Mouse (Mus musculus) cortical plate, adult 2 months (tissue): ENCODE measurements at regions not wholly inside any gene's neighbourhood (a gene's known extent, or its start where the extent isn't known, plus 50 kb on each side); places are given as distances from the start of the nearest gene placed in this dataset.

ENCODE experiments used
- H3K27ac ChIP-seq: fragments of 200-500 bp; 2 replicates; pipeline ENCODE4 v1.5.1; 2012; ENCODE audit warnings: low read length, control low read depth, inconsistent platforms; ENCODE audit not compliant: insufficient read depth
- H3K4me1 ChIP-seq: fragments of 200-500 bp; 2 replicates; pipeline ENCODE4 v1.6.1; 2011; ENCODE audit warnings: low read length; ENCODE audit not compliant: control insufficient read depth, insufficient read depth
- H3K4me3 ChIP-seq: fragments of 200-500 bp; 2 replicates; pipeline ENCODE4 v1.5.1; 2011; ENCODE audit warnings: mild to moderate bottlenecking, low read length, control low read depth; ENCODE audit not compliant: insufficient read depth
- CTCF ChIP-seq: fragments of 200-500 bp; IDR thresholded peaks from 2 replicates; pipeline ENCODE4 v1.5.1; 2011; ENCODE audit warnings: mild to moderate bottlenecking, control low read depth, low read length; ENCODE audit not compliant: insufficient read depth; ENCODE audit errors: extremely low read depth
- POLR2A ChIP-seq: fragments of 200-500 bp; IDR thresholded peaks from 2 replicates; pipeline ENCODE4 v1.6.1; 2011; ENCODE audit warnings: mild to moderate bottlenecking, low read length, control low read depth; ENCODE audit not compliant: insufficient read depth; ENCODE audit errors: extremely low read depth

DNA sequence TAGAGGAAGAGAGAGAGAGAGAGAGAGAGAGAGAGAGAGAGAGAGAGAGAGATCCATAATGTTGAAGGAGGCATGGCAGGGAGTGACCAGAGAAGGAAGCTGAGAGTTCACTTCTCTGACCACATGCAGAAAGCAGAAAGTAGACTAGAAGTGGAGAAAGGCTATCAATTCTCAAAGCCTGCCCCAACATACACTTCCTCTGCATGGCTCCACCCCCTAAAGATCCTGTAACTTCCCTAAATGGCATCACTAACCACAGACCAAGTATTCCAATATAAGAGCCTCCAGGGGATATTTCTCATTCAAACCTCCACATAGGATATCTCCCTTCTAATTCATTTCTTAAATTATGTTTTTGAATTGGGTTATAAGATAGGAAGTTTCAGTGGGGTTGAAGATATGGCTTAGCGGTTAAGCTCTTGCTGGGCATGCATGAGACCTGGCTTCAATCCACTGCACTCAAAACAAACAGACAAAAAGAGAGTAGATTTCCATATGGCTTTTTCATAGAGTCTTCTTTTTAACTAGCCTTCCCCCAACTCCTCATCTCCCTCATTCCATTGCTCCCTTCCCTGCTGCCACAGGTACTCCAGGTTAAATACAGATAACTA is 127.6 kb downstream of the Pdgfra start:
- Histone ChIP-seq H3K27ac (no peak overlapping the region), H3K4me3 (no peak overlapping the region), H3K4me1 (no peaks in the 10 kb centered on the region)
- no peak for TF ChIP-seq POLR2A

DNA sequence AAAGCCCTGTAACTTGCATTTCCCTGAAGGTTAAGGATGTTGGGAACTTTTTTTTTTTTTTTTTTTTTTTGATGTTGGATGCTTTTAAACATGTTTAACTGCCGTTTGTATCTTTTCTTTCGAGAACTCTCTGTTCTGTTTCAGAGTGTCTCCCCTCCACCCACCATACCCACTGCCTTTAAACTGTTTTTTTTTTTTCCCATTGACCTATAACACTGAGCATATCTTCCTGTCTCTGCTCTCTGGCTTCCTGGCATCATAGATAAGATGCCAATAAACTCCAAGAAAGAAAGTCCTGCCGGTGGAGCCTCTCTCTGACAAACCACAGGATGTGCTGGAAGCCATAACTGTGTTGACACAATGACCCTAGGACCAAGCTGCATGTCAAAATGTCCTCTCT is 128.6 kb downstream of the Pdgfra start:
- no peaks in the 10 kb centered on the region for H3K4me1 ChIP-seq
- TF ChIP-seq CTCF (no peak), POLR2A (no peak)
- no peak overlapping the region for H3K27ac ChIP-seq
- H3K4me3 ChIP-seq = no peak overlapping the region

DNA sequence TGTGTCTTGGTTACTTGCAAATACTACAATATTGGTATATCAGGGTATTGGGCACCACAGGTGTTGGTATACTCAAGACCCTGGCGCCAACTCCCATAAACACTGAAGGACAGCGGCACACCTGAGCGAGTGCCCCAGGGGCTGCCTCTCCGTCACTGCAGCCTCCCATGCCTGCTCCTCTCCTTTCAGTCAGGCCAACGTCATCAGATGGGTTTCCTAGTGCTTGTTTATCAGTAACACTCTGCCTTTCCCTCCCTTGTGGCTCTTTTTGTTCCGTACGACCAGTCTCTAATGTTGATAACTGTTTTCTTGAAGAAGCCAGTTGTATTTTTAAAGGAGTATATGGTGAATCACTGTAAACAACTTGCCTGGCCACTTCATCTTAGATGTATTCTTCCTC is 129.4 kb downstream of the Pdgfra start:
- no peak overlapping the region for H3K27ac ChIP-seq
- TF ChIP-seq CTCF (no peak), POLR2A (no peak)
- no peaks in the 10 kb centered on the region for H3K4me1 ChIP-seq
- H3K4me3 ChIP-seq = no peak overlapping the region

DNA sequence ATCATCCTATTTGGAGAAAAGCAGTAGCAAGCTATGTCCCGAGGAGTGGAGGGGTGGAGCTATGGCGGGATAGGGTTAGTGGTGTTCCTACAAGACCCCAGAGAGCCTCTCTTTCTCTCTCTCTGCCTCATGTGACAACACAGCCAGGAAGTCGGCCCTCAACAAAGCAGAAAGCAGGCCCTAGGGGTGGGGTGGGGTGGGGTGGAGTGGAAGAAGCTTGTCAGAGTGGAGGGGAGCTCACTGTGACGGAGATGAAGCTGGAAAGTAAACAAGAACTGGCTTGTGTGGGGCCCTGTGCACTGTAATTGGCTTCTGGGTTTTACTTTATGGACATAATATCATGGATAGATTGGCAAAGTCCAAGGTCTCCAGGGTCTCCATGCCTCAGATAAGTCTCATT is 130.5 kb downstream of the Pdgfra start:
- H3K27ac ChIP-seq = no peak overlapping the region
- no peaks in the 10 kb centered on the region for H3K4me1 ChIP-seq
- TF ChIP-seq POLR2A (no peak), CTCF (no peak)
- no peak overlapping the region for H3K4me3 ChIP-seq

DNA sequence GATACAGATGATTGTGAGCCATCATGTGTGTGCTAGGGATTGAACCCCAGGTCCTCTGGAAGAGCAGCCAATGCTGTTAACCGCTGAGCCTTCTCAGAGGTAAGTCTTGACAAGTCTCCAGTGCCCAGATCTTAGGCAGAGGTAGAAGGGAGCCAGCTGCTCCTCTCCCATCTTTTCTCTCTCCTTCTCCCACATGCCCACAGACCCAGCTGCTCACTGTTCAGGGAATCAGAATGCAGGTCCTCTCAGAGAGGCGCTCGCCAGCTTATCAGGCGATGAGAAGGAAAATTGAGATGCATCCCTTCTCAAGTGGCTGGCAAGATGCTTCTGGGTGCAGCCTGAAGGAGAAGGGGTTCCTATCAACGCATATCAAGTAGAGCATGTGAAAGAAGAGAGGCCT is 131.7 kb downstream of the Pdgfra start:
- Histone ChIP-seq H3K4me3 (no peak overlapping the region), H3K27ac (no peak overlapping the region), H3K4me1 (no peaks in the 10 kb centered on the region)
- TF ChIP-seq CTCF = no peak
- TF ChIP-seq POLR2A = no peak

DNA sequence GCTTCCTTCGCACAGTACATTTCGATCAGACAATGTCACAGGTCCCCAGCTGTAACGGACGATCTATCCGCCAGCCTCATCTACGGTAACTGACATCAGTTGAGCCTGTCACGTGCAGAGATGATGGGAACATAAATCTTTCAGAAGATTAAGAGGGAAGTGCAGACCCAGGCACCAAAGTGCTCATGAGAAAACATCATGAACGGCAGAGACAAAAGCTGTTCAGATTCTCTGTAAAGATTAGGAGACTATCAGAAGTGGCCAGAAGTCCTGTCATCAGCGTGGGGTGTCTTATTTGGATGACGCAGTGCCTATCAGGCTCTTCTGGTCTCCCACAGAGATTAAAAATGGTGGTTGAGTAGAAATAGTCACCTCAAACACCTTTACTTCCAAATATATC is 133.9 kb downstream of the Pdgfra start:
- H3K4me1 ChIP-seq = no peaks in the 10 kb centered on the region
- TF ChIP-seq CTCF (no peak), POLR2A (no peak)
- H3K27ac ChIP-seq = no peak overlapping the region
- no peak overlapping the region for H3K4me3 ChIP-seq

DNA sequence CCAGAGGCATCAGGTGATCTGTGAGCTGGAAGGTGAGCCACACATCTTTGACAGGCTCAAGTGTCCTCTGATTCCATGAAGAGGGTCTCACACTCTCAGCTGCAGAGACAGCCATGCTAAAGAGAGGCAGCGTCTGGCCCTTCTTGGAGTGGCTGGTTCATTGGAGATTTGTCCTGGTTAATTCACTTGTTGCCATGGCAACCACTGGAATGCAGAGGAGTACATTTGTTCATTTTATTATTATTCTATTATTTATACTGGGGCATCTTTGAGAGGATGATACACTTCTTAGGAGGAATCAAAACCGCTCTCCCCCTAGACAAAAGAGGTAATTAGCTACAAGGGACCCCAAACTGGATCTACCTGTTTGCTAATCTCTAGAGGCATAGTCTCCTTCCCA is 143.6 kb downstream of the Pdgfra start:
- Histone ChIP-seq H3K27ac (no peak overlapping the region), H3K4me3 (no peak overlapping the region), H3K4me1 (no peaks in the 10 kb centered on the region; the same call in 1 of the 2 replicates)
- TF ChIP-seq POLR2A (no peak), CTCF (no peak)

DNA sequence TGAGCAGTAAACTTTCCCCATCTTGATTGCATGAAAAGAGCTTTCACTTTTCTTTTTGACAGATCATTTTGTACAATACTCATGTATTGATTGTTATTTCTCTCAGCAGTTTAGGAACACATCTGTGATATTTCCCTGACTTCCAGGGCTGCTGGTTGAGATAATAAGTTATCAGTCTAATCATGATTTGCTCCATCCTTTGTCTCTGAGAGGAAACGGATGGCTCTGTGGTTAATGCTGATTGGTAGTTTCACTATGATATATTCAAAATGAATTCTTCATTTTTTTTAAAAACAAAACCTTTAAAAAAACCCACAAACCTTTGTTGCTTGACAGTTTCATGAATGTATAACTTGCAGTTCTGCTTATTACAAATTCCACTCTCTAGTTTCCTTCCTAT is 160.8 kb downstream of the Pdgfra start:
- no peak for TF ChIP-seq POLR2A
- TF ChIP-seq CTCF = no peak
- Histone ChIP-seq H3K27ac (no peak overlapping the region), H3K4me1 (no peaks in the 10 kb centered on the region), H3K4me3 (no peak overlapping the region)

DNA sequence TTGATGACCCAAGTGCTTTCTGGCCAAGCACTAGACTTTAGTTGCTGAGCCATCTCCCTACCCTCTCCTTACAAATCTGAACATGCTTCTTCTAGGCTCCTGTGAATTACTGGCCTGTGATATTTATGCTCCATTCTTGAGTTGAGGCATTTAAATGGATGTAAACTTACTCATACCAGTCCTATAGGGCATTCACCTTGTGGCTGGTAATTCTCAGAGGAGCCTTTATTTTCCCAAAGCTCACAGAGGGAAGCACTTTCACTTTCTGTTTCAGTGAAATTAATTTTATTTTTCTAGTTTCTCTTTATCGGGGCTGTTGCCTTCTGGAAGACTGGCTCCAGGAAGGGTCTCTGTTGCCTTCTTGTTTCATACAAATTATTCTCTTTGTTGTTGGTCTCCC is 163.9 kb downstream of the Pdgfra start:
- H3K4me1 ChIP-seq = no peaks in the 10 kb centered on the region
- H3K4me3 ChIP-seq = no peak overlapping the region
- H3K27ac ChIP-seq = no peak overlapping the region
- no peak for TF ChIP-seq CTCF
- no peak for TF ChIP-seq POLR2A

DNA sequence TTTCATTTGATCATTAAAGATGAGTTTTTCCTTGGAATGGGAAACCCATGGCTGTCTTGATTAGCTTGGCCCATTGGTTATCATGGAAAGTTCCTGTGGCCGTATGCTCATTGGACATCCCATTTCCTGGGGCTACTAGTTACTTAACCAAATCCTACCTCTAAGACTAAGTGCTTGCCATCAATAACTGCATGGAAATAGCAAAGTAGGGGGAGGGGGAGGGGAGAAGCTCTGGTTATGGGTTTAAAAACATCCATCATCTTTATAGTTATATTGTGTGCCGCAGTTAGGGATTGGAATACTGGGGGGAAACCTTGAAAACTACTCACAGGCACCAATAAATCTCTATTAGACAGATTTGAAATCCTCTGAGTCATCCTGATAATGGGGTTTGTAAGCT is 168.4 kb downstream of the Pdgfra start:
- Histone ChIP-seq H3K27ac (no peak overlapping the region), H3K4me3 (no peak overlapping the region), H3K4me1 (no peaks in the 10 kb centered on the region)
- no peak for TF ChIP-seq CTCF
- no peak for TF ChIP-seq POLR2A

DNA sequence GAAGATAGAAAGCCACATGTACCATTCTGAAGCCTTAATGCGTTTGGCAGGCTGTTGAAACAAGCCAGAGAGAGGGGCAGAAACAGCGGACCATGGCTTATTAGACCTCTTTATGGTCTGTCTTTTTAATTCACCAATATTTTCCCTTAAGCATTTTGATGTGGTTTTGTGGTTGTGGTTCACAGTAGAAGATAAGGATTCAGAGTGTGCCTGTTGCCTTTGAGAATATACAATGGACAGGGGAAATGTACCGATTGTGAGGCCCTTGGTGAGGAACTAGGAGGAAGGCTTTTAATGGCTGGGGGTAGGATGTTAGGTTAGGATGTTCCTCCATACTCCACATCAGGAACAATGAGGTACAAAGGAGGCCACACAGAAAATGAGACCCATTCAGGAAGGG is 182.0 kb downstream of the Pdgfra start:
- no peak overlapping the region for H3K27ac ChIP-seq
- no peak for TF ChIP-seq CTCF
- TF ChIP-seq POLR2A = no peak
- no peaks in the 10 kb centered on the region for H3K4me1 ChIP-seq

More for the DNA sequence above, 182.0 kb downstream of the Pdgfra start:
- no peak overlapping the region for H3K4me3 ChIP-seq
